Mouse (Mus musculus): ENCODE measurements around the gene Spdye4c. TPM values are rescaled to one million over a fixed set of nuclear protein-coding genes. Genes with fewer than 3 reads are reported as not detected.

Spdye4c gene
- total RNA-seq (2021) (not detected), polyA plus RNA-seq (2012; rRNA removed) (not detected in 2 replicates)
- long read RNA-seq: 0 reads

GRCm38 (mm10) chr2:128590909-128591308 lies at the start of gene Spdye4c:
Gene Spdye4c (plus strand): TSS chr2:128591209.
- no peak for DNase-seq
- H3K4me3 ChIP-seq: no peak within 1 kb of the TSS
- H3K27me3 ChIP-seq (ENCODE audit: control insufficient read depth, insufficient read depth, low read length): no peaks in the 10 kb centered on the region
- no peaks in the 10 kb centered on the region for H3K4me1 ChIP-seq (ENCODE audit: control insufficient read depth, insufficient read depth, low read length)
- intact Hi-C loops (cut with DNase I): no loop called here
- H3K27ac ChIP-seq: no peak within 1 kb of the TSS
- 89% methylated on average over 3 of the region's 3 CpGs for WGBS
- TF ChIP-seq POLR2A (IDR thresholded peaks at IDR 0.05; ENCODE audit: insufficient read depth, low read depth, low read length) (no peak), CTCF (IDR thresholded peaks at IDR 0.05) (no peak), EP300 (IDR thresholded peaks at IDR 0.05; ENCODE audit: insufficient read depth, low read depth, low read length) (no peak)
- H3K79me2 ChIP-seq (replicated peaks; ENCODE audit: control insufficient read depth, insufficient read depth, low read length): no peaks in the 10 kb centered on the region
- no peaks in the 10 kb centered on the region for H3K36me3 ChIP-seq (ENCODE audit: control insufficient read depth, insufficient read depth, low read length)
- no peak within 1 kb of the TSS for H3K9ac ChIP-seq (ENCODE audit: low read depth, low read length)

GRCm38 (mm10) chr2:128543495-128543894 lies 47.5 kb upstream of the Spdye4c start:
- WGBS: 81% methylated on average over 8 of the region's 8 CpGs
- Histone ChIP-seq H3K27me3 (ENCODE audit: control insufficient read depth, insufficient read depth, low read length) (no peaks in the 10 kb centered on the region), H3K27ac (no peak overlapping the region), H3K4me3 (no peak overlapping the region), H3K79me2 (replicated peaks; ENCODE audit: control insufficient read depth, insufficient read depth, low read length) (no peaks in the 10 kb centered on the region), H3K9ac (ENCODE audit: low read depth, low read length) (no peak overlapping the region), H3K4me1 (ENCODE audit: control insufficient read depth, insufficient read depth, low read length) (no peaks in the 10 kb centered on the region), H3K36me3 (ENCODE audit: control insufficient read depth, insufficient read depth, low read length) (no peaks in the 10 kb centered on the region)
- intact Hi-C loops (cut with DNase I): no loop called here
- DNase-seq: no peak
- TF ChIP-seq POLR2A (IDR thresholded peaks at IDR 0.05; ENCODE audit: insufficient read depth, low read depth, low read length) (no peak), CTCF (IDR thresholded peaks at IDR 0.05) (0 out of 2 replicates have a peak, but pooled peaks have one; percentile 12)

- H3K27ac ChIP-seq: no peak overlapping the region
- intact Hi-C loops (cut with DNase I): no loop called here
Measured at GRCm38 (mm10) chr2:128544421-128545137, 46.4 kb upstream of the Spdye4c start.

GRCm38 (mm10) chr2:128545447-128545846 lies 45.6 kb upstream of the Spdye4c start:
- intact Hi-C loops (cut with DNase I): no loop called here
- H3K4me3 ChIP-seq: no peak overlapping the region
- H3K4me1 ChIP-seq (ENCODE audit: control insufficient read depth, insufficient read depth, low read length): no peaks in the 10 kb centered on the region
- H3K36me3 ChIP-seq (ENCODE audit: control insufficient read depth, insufficient read depth, low read length): no peaks in the 10 kb centered on the region
- no peak overlapping the region for H3K9ac ChIP-seq (ENCODE audit: low read depth, low read length)
- TF ChIP-seq EP300 (IDR thresholded peaks at IDR 0.05; ENCODE audit: insufficient read depth, low read depth, low read length): no peak
- no peak for TF ChIP-seq POLR2A (IDR thresholded peaks at IDR 0.05; ENCODE audit: insufficient read depth, low read depth, low read length)
- no peak for TF ChIP-seq CTCF (IDR thresholded peaks at IDR 0.05)
- no peaks in the 10 kb centered on the region for H3K27me3 ChIP-seq (ENCODE audit: control insufficient read depth, insufficient read depth, low read length)
- H3K79me2 ChIP-seq (replicated peaks; ENCODE audit: control insufficient read depth, insufficient read depth, low read length): no peaks in the 10 kb centered on the region
- DNase-seq: no peak
- no peak overlapping the region for H3K27ac ChIP-seq
- WGBS: 85% methylated on average over 7 of the region's 7 CpGs

More at GRCm38 (mm10) chr2:128544421-128545137, 46.4 kb upstream of the Spdye4c start:
- H3K79me2 ChIP-seq (replicated peaks; ENCODE audit: control insufficient read depth, insufficient read depth, low read length): no peaks in the 10 kb centered on the region
- no peak for TF ChIP-seq EP300 (IDR thresholded peaks at IDR 0.05; ENCODE audit: insufficient read depth, low read depth, low read length)
- peak; percentile 53 for TF ChIP-seq CTCF (IDR thresholded peaks at IDR 0.05)
- H3K36me3 ChIP-seq (ENCODE audit: control insufficient read depth, insufficient read depth, low read length): no peaks in the 10 kb centered on the region
- no peak overlapping the region for H3K4me3 ChIP-seq
- no peaks in the 10 kb centered on the region for H3K4me1 ChIP-seq (ENCODE audit: control insufficient read depth, insufficient read depth, low read length)
- 58% methylated on average over 5 of the region's 5 CpGs for WGBS
- H3K9ac ChIP-seq (ENCODE audit: low read depth, low read length): no peak overlapping the region
- H3K27me3 ChIP-seq (ENCODE audit: control insufficient read depth, insufficient read depth, low read length): no peaks in the 10 kb centered on the region
- DNase-seq: no peak

- no peaks in the 10 kb centered on the region for H3K36me3 ChIP-seq (ENCODE audit: control insufficient read depth, insufficient read depth, low read length)
- no peak for DNase-seq
- no peaks in the 10 kb centered on the region for H3K27me3 ChIP-seq (ENCODE audit: control insufficient read depth, insufficient read depth, low read length)
- H3K9ac ChIP-seq (ENCODE audit: low read depth, low read length): no peak overlapping the region
- TF ChIP-seq POLR2A (IDR thresholded peaks at IDR 0.05; ENCODE audit: insufficient read depth, low read depth, low read length) (no peak), EP300 (IDR thresholded peaks at IDR 0.05; ENCODE audit: insufficient read depth, low read depth, low read length) (no peak), CTCF (IDR thresholded peaks at IDR 0.05) (no peak)
- intact Hi-C loops (cut with DNase I): no loop called here
- no peak overlapping the region for H3K27ac ChIP-seq
- 70% methylated on average over 10 of the region's 10 CpGs for WGBS
- no peaks in the 10 kb centered on the region for H3K4me1 ChIP-seq (ENCODE audit: control insufficient read depth, insufficient read depth, low read length)
- H3K4me3 ChIP-seq: no peak overlapping the region
- no peaks in the 10 kb centered on the region for H3K79me2 ChIP-seq (replicated peaks; ENCODE audit: control insufficient read depth, insufficient read depth, low read length)
Measured at GRCm38 (mm10) chr2:128547079-128547478, 43.9 kb upstream of the Spdye4c start.

GRCm38 (mm10) chr2:128548262-128548661 lies 42.7 kb upstream of the Spdye4c start:
- H3K4me1 ChIP-seq (ENCODE audit: control insufficient read depth, insufficient read depth, low read length): no peaks in the 10 kb centered on the region
- no peaks in the 10 kb centered on the region for H3K27me3 ChIP-seq (ENCODE audit: control insufficient read depth, insufficient read depth, low read length)
- no peaks in the 10 kb centered on the region for H3K36me3 ChIP-seq (ENCODE audit: control insufficient read depth, insufficient read depth, low read length)
- no peaks in the 10 kb centered on the region for H3K79me2 ChIP-seq (replicated peaks; ENCODE audit: control insufficient read depth, insufficient read depth, low read length)
- DNase-seq: no peak
- no peak for TF ChIP-seq EP300 (IDR thresholded peaks at IDR 0.05; ENCODE audit: insufficient read depth, low read depth, low read length)
- TF ChIP-seq POLR2A (IDR thresholded peaks at IDR 0.05; ENCODE audit: insufficient read depth, low read depth, low read length): no peak
- TF ChIP-seq CTCF (IDR thresholded peaks at IDR 0.05): no peak
- intact Hi-C loops (cut with DNase I): no loop called here
- 64% methylated on average over 2 of the region's 2 CpGs for WGBS
- no peak overlapping the region for H3K4me3 ChIP-seq
- no peak overlapping the region for H3K9ac ChIP-seq (ENCODE audit: low read depth, low read length)
- no peak overlapping the region for H3K27ac ChIP-seq
